Mouse (Mus musculus) urinary bladder, adult 18-20 months (tissue): ENCODE measurements around the gene Spem2.

Source experiments
- DNase-seq, 2 experiments: peaks; one replicate each; pipeline ENCODE4 v3.0.0; 2022; ENCODE audit warnings: low spot score in 2 of 2, mixed read lengths in 2 of 2

The Spem2 gene

GRCm38 (mm10) chr11:69835326-69835965 is 17.2 kb upstream of the Spem2 start:
- no peak for DNase-seq

- DNase-seq: peak in 1 of 2 experiments; percentile 48
These were observed 15.8 kb upstream of the Spem2 start for GRCm38 (mm10) chr11:69834001-69834549.

GRCm38 (mm10) chr11:69833554-69833953 is 15.3 kb upstream of the Spem2 start:
- no peak for DNase-seq

GRCm38 (mm10) chr11:69828832-69829231 is 10.6 kb upstream of the Spem2 start:
- no peak for DNase-seq

GRCm38 (mm10) chr11:69823456-69823855 is 5.2 kb upstream of the Spem2 start:
- DNase-seq: no peak

- DNase-seq: no peak
These were observed 3.8 kb upstream of the Spem2 start, which contains the start of gene Spem1 for GRCm38 (mm10) chr11:69822080-69822479. TSS of gene Spem1 (minus strand) at chr11:69822180.

GRCm38 (mm10) chr11:69818871-69819270 is 606 bp upstream of the Spem2 start:
- no peak for DNase-seq

- DNase-seq: no peak
These were observed 1.7 kb downstream of the Spem2 start for GRCm38 (mm10) chr11:69816520-69816919.

- DNase-seq: no peak
These were observed 3.1 kb downstream of the Spem2 start, which contains the start of gene Gm39566 for GRCm38 (mm10) chr11:69815155-69815554. TSS of gene Gm39566 (minus strand) at chr11:69815298.

- DNase-seq: no peak
These were observed 8.0 kb downstream of the Spem2 start for GRCm38 (mm10) chr11:69810280-69810679.

- no peak for DNase-seq
These were observed 10.6 kb downstream of the Spem2 start for GRCm38 (mm10) chr11:69807641-69808040.

- no peak for DNase-seq
These were observed 11.9 kb downstream of the Spem2 start for GRCm38 (mm10) chr11:69806378-69806777.

- peak; percentile 37 to 72 for DNase-seq
These were observed 13.0 kb downstream of the Spem2 start, which contains the start of gene Tmem102 for GRCm38 (mm10) chr11:69804972-69805909. TSS of gene Tmem102 (minus strand) at chr11:69805624.

- peak in 1 of 2 experiments; percentile 16 for DNase-seq
These were observed 13.7 kb downstream of the Spem2 start for GRCm38 (mm10) chr11:69804652-69804940.

GRCm38 (mm10) chr11:69803786-69804651 is 14.2 kb downstream of the Spem2 start:
- peak; percentile 45 to 62 for DNase-seq

- no peak for DNase-seq
These were observed 14.9 kb downstream of the Spem2 start for GRCm38 (mm10) chr11:69803328-69803727.

- peak; percentile 72 to 79 for DNase-seq
These were observed 15.6 kb downstream of the Spem2 start for GRCm38 (mm10) chr11:69802648-69803105.

GRCm38 (mm10) chr11:69801379-69801977 is 16.8 kb downstream of the Spem2 start, which contains the start of gene Fgf11:
TSS of gene Fgf11 (minus strand) at chr11:69801857.
- peak in 1 of 2 experiments; percentile 29 for DNase-seq

- peak in 1 of 2 experiments; percentile 36 for DNase-seq
These were observed 17.7 kb downstream of the Spem2 start for GRCm38 (mm10) chr11:69800392-69801197.

- DNase-seq: no peak
These were observed 18.2 kb downstream of the Spem2 start for GRCm38 (mm10) chr11:69800138-69800391.
